Mouse (Mus musculus) erythroblast, embryonic 14.5 days (primary cell): ENCODE results near the gene Sema4a.

ENCODE experiments used
- GATA1 ChIP-seq: IDR thresholded peaks from 2 replicates; pipeline ENCODE4 v1.6.1; 2012; ENCODE audit warnings: low read length, inconsistent platforms, mixed read lengths
- TAL1 ChIP-seq: IDR thresholded peaks from 3 replicates; pipeline ENCODE4 v1.6.1; 2012; ENCODE audit warnings: low read length, inconsistent platforms, mixed read lengths

GRCm38 (mm10) chr3:88483141-88483540 lies 22.2 kb upstream of the Sema4a start:
- no peak for TF ChIP-seq TAL1
- no peak for TF ChIP-seq GATA1
